ENCODE assay signal across 8 mouse cellular contexts in genomic region chr5:34336097-34336774, GRCm38 (mm10). TPM values are rescaled to one million over a fixed set of nuclear protein-coding genes. Genes with fewer than 3 reads are reported as not detected.
DNase-seq lines count a peak whose midpoint lies in the region; ATAC-seq and TF ChIP-seq lines count a peak whose summit lies in the region.

Gene Rnf4, plus strand, starts transcription at chr5:34336289.

- H3K27ac ChIP-seq in bone marrow, adult 2 months (ENCODE audit: control insufficient read depth, insufficient read depth, low read depth, low read length, poor library complexity): peak within 1 kb of the TSS; percentile 92
- peak within 1 kb of the TSS; percentile 97 for H3K27ac ChIP-seq in embryonic facial prominence, embryonic 15.5 days (replicated peaks)
- peak within 1 kb of the TSS; percentile 98 for H3K27ac ChIP-seq in limb, embryonic 14.5 days (replicated peaks; ENCODE audit: low read depth, low read length)
- peak within 1 kb of the TSS; percentile 98 for H3K27ac ChIP-seq in midbrain, postnatal 0 days (ENCODE audit: low read depth, low read length)

- no peaks in the 10 kb centered on the region for H3K27me3 ChIP-seq in embryonic facial prominence, embryonic 15.5 days
- H3K27me3 ChIP-seq in limb, embryonic 14.5 days (ENCODE audit: control insufficient read depth, insufficient read depth, low read length): no peaks in the 10 kb centered on the region
- H3K27me3 ChIP-seq in midbrain, postnatal 0 days (ENCODE audit: insufficient read depth, low read length): no peaks in the 10 kb centered on the region

- DNase-seq in 416B (ENCODE audit: low read depth): peak; percentile 99
- peak; percentile 99 for DNase-seq in heart, adult 8-10 months (ENCODE audit: low spot score)
- DNase-seq in kidney, adult 9 months: peak; percentile 99
- DNase-seq in limb, embryonic 14.5 days (ENCODE audit: low spot score): peak; percentile 98
- DNase-seq in midbrain, postnatal 0 days (ENCODE audit: low spot score): peak; percentile 99
- peak; percentile 97 for DNase-seq in spleen, postnatal 14 days (ENCODE audit: low spot score in 2 of 2)

- H3K9me3 ChIP-seq in embryonic facial prominence, embryonic 15.5 days (replicated peaks): no peaks in the 10 kb centered on the region
- H3K9me3 ChIP-seq in limb, embryonic 14.5 days (ENCODE audit: control insufficient read depth, low read length): no peaks in the 10 kb centered on the region
- H3K9me3 ChIP-seq in midbrain, postnatal 0 days (ENCODE audit: low read length): no peaks in the 10 kb centered on the region

- under 1% methylated on average over 66 of the region's 67 CpGs for WGBS in bone marrow, adult 2 months
- WGBS in embryonic facial prominence, embryonic 15.5 days: under 1% methylated on average over 67 of the region's 67 CpGs
- WGBS in limb, embryonic 14.5 days: 0% methylated on average over 40 of the region's 67 CpGs
- under 1% methylated on average over 65 of the region's 67 CpGs for WGBS in midbrain, postnatal 0 days

- H3K4me3 ChIP-seq in bone marrow, adult 2 months (replicated peaks; ENCODE audit: control insufficient read depth, low read depth, low read length): peak within 1 kb of the TSS; percentile 84
- peak within 1 kb of the TSS; percentile 99 for H3K4me3 ChIP-seq in embryonic facial prominence, embryonic 15.5 days (replicated peaks)
- peak within 1 kb of the TSS; percentile 98 for H3K4me3 ChIP-seq in limb, embryonic 14.5 days (replicated peaks; ENCODE audit: low read length)
- peak within 1 kb of the TSS; percentile 99 for H3K4me3 ChIP-seq in midbrain, postnatal 0 days (ENCODE audit: low read depth, low read length)

- TF ChIP-seq CTCF in bone marrow, adult 2 months (IDR thresholded peaks at IDR 0.05; ENCODE audit: control insufficient read depth, insufficient read depth, low read length): no peak
- no peak for TF ChIP-seq CTCF in midbrain, postnatal 0 days (IDR thresholded peaks at IDR 0.05)

- H3K36me3 ChIP-seq in embryonic facial prominence, embryonic 15.5 days: no peaks in the 10 kb centered on the region
- H3K36me3 ChIP-seq in limb, embryonic 14.5 days (ENCODE audit: control insufficient read depth, insufficient read depth, low read length): no peaks in the 10 kb centered on the region; the same call in 1 of the 2 replicates
- H3K36me3 ChIP-seq in midbrain, postnatal 0 days (ENCODE audit: insufficient read depth, low read length): no peaks in the 10 kb centered on the region

- peak within 1 kb of the TSS; percentile 73 for H3K4me2 ChIP-seq in embryonic facial prominence, embryonic 15.5 days (replicated peaks)
- H3K4me2 ChIP-seq in limb, embryonic 14.5 days (replicated peaks; ENCODE audit: low read depth, low read length, severe bottlenecking): peak within 1 kb of the TSS; percentile 93
- H3K4me2 ChIP-seq in midbrain, postnatal 0 days (ENCODE audit: low read depth, low read length, poor library complexity, severe bottlenecking): peak within 1 kb of the TSS; percentile 85

- peak; percentile 94 for TF ChIP-seq POLR2A in bone marrow, adult 2 months (IDR thresholded peaks at IDR 0.05; ENCODE audit: borderline replicate concordance, control insufficient read depth, low read depth, low read length)
- TF ChIP-seq POLR2A in limb, embryonic 14.5 days (IDR thresholded peaks at IDR 0.05; ENCODE audit: borderline replicate concordance, extremely low read depth, insufficient read depth, insufficient read length): peak; percentile 76; the same call in 1 of the 2 replicates

- ATAC-seq in embryonic facial prominence, embryonic 15.5 days (ENCODE audit: insufficient number of reproducible peaks, low FRiP score, low TSS enrichment, low read depth): peak; percentile 96
- peak; percentile 96 for ATAC-seq in limb, embryonic 14.5 days (ENCODE audit: low FRiP score, low read depth)
- peak; percentile 97 for ATAC-seq in midbrain, postnatal 0 days (ENCODE audit: low FRiP score)

- peak within 1 kb of the TSS; percentile 99 for H3K9ac ChIP-seq in embryonic facial prominence, embryonic 15.5 days
- H3K9ac ChIP-seq in limb, embryonic 14.5 days (ENCODE audit: low read depth, low read length, severe bottlenecking): peak within 1 kb of the TSS; percentile 98
- H3K9ac ChIP-seq in midbrain, postnatal 0 days (replicated peaks; ENCODE audit: low read length, poor library complexity, severe bottlenecking): peak within 1 kb of the TSS; percentile 98

- H3K4me1 ChIP-seq in bone marrow, adult 2 months (ENCODE audit: control insufficient read depth, insufficient read depth, low read length): no peaks in the 10 kb centered on the region; the same call in 1 of the 2 replicates
- 0 out of 2 replicates have a peak, but pooled peaks cover 11% of the 10 kb centered on the region for H3K4me1 ChIP-seq in embryonic facial prominence, embryonic 15.5 days
- peaks cover 14% of the 10 kb centered on the region for H3K4me1 ChIP-seq in limb, embryonic 14.5 days (ENCODE audit: control insufficient read depth, insufficient read depth, low read length)
- peaks cover 9% of the 10 kb centered on the region; the same call in 1 of the 2 replicates for H3K4me1 ChIP-seq in midbrain, postnatal 0 days (ENCODE audit: insufficient read depth, low read length)

RNA-seq across cellular contexts. Expression of gene Rnf4, which starts in this region (rescaled TPM):
- 29.9 and 55.2 TPM in 2 replicates for polyA plus RNA-seq in bone marrow, adult 2 months (2011; ENCODE audit: insufficient read depth, insufficient read length, low replicate concordance, missing spikeins)
- 142 and 147 TPM in 2 replicates for polyA plus RNA-seq in embryonic facial prominence, embryonic 15.5 days (2015; fragmentation: Nextera tagmentation; extraction: Ambion mirVana)
- total RNA-seq in heart, adult 8-10 months (2022): 10 to 100 TPM; 25.3 to 35.7 (median 30.4) TPM
- 130 and 142 TPM in 2 replicates for polyA plus RNA-seq in limb, embryonic 14.5 days (2012; rRNA removed)
- polyA plus RNA-seq in limb, embryonic 14.5 days (2014; fragmentation: Nextera tagmentation; extraction: Ambion mirVana): 154 and 168 TPM in 2 replicates
- total RNA-seq in midbrain, postnatal 0 days (2014; rRNA removed): 95.2 and 129 TPM in 2 replicates
- polyA plus RNA-seq in midbrain, postnatal 0 days (2015; fragmentation: Nextera tagmentation; extraction: Ambion mirVana): 124 TPM in 2 replicates

Comparison
In these comparisons a context has a peak if more than half of its experiments do, and no peak if none do; other contexts are left out.
1. Peak in every context shown above with its lines: DNase-seq, ATAC-seq, H3K4me3 ChIP-seq and H3K27ac ChIP-seq.